Mouse (Mus musculus): ENCODE measurements around the gene Cd300ld.
"Not testable (repeated sequence)": the region's sequence is repeated elsewhere in the genome, so short reads cannot be mapped to it uniquely, and the experiment has no call there.

The Cd300ld gene

DNA sequence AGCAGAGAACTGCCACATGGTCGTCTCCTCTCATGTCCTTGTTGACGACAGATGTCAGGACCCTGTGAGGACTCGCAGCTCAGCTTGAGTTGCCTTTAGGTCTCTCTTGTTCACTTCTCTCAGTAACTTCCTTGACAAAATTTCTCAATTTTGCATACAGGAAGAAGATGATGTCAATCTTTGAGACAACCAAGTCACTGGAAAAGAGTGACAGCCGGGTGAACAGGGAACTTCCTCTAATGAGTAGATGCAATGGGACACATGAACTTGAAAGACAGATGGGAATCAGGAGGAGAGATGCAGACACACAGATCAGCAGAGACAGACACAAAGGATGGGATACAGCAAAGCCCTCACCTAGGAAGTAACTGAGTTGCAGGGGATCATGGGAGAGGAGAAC lies at the start of gene Cd300ld:
Cd300ld (minus strand) TSS at position 130 of the 400 bp plus-strand sequence.
- DNase-seq (ENCODE audit: extremely low read depth, insufficient read length, low spot score): no peak

DNA sequence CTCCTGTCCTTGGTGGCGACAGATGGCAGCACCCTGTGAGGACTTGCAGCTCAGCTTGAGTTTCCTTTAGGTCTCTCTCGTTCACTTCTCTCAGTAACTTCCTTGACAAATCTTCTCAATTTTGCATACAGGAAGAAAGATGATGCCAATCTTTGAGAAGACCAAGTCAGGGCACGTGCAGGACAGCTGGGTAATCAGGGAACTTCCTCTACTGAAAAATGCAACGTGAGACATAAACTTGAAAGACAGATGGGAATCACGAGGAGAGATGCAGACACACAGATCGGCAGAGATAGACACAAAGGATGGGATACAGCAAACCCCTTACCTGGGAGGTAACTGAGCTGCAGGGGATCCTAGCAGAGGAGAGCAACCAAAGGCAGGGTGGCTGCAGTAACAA lies 47.9 kb upstream of the Cd300ld start, which contains the start of gene Cd300ld5:
Cd300ld5 (minus strand) TSS at position 101 of the 400 bp plus-strand sequence.
- DNase-seq (ENCODE audit: extremely low read depth, insufficient read length, low spot score): not testable (repeated sequence)

DNA sequence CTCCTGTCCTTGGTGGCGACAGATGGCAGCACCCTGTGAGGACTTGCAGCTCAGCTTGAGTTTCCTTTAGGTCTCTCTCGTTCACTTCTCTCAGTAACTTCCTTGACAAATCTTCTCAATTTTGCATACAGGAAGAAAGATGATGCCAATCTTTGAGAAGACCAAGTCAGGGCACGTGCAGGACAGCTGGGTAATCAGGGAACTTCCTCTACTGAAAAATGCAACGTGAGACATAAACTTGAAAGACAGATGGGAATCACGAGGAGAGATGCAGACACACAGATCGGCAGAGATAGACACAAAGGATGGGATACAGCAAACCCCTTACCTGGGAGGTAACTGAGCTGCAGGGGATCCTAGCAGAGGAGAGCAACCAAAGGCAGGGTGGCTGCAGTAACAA lies 37.2 kb upstream of the Cd300ld start, which contains the start of gene Cd300ld4:
Cd300ld4 (minus strand) TSS at position 101 of the 400 bp plus-strand sequence.
- not testable (repeated sequence) for DNase-seq (ENCODE audit: extremely low read depth, insufficient read length, low spot score)

DNA sequence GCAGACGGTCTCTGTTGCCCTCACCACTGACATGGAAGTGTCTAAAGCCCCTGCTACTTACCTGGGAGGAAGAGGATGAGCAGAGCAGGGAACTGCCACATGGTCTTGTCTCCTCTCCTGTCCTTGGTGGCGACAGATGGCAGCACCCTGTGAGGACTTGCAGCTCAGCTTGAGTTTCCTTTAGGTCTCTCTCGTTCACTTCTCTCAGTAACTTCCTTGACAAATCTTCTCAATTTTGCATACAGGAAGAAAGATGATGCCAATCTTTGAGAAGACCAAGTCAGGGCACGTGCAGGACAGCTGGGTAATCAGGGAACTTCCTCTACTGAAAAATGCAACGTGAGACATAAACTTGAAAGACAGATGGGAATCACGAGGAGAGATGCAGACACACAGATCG lies 26.4 kb upstream of the Cd300ld start, which contains the start of gene Cd300ld2:
Cd300ld2 (minus strand) TSS at position 101 of the 400 bp plus-strand sequence.
- not testable (repeated sequence) for DNase-seq (ENCODE audit: extremely low read depth, insufficient read length, low spot score)

DNA sequence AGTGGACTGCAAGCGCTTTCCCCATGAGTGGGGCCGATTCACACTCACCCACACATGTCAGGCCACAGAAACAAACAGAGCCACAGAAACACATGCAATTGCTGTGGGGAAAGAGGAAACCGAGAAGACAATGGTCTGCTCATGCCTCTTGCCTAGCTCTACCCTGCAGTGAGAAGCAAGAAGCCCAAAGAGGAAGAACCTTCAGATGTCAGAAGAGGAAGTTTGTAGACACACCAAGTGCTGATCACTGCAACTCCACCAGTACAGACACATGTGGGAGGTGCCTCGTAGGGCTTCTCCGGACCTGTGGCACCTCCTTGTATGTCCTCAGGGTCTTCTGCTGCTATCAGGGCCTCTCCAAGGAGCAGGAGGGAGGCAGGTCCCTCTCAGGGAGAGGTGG lies 14.3 kb upstream of the Cd300ld start:
- DNase-seq (ENCODE audit: extremely low read depth, insufficient read length, low spot score): no peak

DNA sequence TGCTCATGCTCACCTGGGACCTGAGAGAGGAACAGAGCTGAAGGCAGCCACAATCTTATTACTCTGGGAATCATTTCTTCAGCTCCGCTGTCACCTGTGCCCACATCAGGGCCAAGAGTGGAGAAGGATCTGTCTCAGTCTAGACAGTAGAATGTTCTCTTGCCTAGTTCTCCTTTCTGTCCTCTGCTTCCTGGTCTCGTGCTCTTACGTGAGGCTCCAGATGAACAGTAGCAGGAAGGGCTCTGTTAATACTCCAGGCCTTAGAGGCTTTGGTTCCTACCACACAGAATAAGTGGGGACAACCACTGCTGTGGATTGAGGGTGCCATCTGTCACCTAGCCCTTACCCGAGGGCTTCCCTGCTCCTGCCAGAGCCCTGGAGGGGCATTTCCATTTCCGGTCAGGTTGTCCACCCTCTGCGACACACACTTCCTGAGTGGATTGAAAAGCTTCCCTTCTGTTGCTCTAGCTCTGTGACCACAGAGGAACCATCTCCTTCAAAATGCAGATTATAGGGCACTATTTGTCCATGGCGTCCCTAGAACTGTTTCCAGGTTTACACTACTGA lies 11.8 kb upstream of the Cd300ld start, which contains the start of gene Cd300c2:
Cd300c2 (minus strand) TSS at position 407 of the 567 bp plus-strand sequence.
- no peak for DNase-seq (ENCODE audit: extremely low read depth, insufficient read length, low spot score)

DNA sequence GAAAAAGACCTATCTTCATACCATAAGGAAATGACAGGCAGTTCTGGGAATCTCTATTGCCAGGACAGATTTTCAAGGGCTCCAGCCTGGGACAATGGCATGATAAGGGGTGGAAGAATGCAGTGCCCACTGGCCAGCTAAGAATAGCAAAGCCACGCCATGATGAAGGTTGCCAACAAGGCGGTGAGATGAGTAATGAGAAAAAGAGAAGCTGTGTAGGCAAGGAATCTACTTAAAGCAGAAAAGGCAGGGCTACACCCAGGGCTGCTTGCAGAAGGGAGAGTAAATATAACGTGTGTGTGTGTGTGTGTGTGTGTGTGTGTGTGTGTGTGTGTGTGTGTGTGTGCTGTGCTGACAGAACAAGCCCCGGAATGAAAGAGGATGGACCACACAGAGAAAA lies 7.9 kb downstream of the Cd300ld start:
- DNase-seq (ENCODE audit: extremely low read depth, insufficient read length, low spot score): peak; percentile 69

DNA sequence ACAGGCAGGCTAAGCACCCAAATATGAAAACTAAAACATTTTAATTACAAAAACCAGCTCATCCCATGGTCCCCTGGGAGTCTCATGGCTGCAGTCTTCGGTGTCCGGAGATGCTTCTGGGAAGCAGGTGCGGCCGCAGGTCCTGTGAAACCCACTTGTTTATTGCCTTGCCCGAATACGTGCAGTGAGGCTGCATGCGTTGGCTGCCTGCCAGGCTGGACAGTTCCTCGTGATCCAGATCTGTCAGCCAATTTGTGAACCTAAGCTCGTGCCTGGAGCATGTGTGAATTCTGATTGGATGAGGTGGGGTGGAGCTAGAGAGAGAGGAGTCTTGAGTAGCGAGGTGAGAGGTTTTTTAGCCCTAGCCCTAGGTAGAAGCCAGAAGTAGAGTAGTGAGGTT lies 17.0 kb downstream of the Cd300ld start:
- DNase-seq (ENCODE audit: extremely low read depth, insufficient read length, low spot score): no peak

DNA sequence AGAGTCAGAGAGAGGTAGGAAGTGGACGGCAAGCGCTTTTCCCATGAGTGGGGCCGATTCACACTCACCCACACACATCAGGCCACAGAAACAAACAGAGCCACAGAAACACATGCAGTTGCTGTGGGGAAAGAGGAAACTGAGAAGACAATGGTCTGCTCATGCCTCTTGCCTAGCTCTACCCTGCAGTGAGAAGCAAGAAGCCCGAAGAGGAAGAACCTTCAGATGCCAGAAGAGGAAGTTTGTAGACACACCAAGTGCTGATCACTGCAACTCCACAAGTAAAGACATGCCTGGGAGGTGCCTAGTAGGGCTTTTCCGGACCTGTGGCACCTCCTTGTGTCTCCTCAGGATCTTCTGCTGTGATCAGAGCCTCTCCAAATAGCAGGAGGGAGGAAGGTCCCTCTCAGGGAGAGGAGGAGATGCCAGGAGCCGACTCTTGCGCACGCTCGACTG lies 20.9 kb downstream of the Cd300ld start, which contains the start of gene Cd300c:
Cd300c (minus strand) TSS at position 406 of the 456 bp plus-strand sequence.
- no peak for DNase-seq (ENCODE audit: extremely low read depth, insufficient read length, low spot score)

DNA sequence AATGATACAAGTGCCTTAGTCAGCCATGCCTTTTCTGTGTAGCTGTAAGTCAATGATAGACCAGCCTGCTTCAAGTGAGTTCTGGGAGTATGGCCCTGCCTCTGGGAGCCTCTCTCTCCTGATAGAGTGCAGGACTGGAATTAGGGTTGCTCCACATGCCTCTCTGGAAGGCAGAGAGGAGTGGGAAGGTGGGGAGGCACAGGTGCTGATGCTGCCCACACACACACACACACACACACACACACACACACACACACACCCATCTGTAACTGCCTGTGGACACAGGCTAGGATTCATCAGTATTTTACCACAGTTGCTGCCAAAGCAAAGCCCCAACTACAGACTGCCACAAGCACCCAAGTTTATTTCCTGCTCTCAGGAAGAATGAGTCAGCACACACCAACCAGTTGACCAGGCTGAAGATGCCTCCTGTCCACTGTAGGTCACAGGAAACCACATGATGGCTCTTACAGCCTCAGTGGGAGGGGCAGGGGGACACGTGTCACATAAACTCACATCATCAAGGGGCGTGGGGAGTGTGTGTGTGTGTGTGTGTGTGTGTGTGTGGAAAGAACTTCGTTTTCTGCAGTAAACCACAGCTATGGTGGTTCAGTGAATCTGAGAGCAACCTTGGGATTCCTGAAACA lies 24.4 kb downstream of the Cd300ld start:
- DNase-seq (ENCODE audit: extremely low read depth, insufficient read length, low spot score): peak; percentile 86

DNA sequence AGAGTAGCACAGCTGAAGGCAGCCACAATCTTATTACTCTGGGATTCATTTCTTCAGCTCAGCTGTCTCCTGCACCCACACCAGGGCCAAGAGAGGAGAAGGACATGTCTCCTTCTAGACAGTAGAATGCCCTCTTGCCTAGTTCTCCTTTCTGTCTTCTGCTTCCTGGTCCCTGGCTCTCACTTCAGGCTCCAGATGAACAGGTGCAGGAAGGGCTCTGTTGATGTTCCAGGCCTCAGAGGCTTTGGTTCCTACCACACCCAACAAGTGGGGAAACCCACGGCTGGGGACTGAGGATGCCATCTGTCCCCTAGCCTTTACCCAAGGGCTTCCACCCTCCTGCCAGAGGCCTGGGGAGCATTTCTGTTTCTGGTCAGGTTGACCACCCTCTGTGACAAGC lies 29.4 kb downstream of the Cd300ld start:
- DNase-seq (ENCODE audit: extremely low read depth, insufficient read length, low spot score): no peak

DNA sequence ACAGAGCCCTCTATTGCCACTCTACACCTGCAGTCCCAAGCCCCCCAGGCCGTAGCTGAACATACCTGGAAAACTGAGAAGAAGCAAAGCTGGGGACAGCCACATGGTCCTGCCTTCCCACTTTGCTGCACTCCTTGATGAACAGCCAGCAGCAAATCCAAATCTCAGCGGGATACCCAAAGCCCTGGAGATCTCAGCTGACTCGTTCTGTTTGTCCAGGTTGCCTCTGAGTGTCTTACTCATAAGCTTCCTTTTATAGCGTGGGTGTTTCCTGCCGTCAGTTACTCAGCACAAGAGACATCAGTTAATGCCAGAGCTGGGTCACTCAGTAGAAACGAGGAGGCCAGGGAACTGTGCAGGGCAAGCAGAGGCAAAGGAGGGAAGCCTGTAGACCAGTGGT lies 55.6 kb downstream of the Cd300ld start, which contains the start of gene Cd300lb:
Cd300lb (minus strand) TSS at position 243 of the 400 bp plus-strand sequence.
- no peak for DNase-seq (ENCODE audit: extremely low read depth, insufficient read length, low spot score)

DNA sequence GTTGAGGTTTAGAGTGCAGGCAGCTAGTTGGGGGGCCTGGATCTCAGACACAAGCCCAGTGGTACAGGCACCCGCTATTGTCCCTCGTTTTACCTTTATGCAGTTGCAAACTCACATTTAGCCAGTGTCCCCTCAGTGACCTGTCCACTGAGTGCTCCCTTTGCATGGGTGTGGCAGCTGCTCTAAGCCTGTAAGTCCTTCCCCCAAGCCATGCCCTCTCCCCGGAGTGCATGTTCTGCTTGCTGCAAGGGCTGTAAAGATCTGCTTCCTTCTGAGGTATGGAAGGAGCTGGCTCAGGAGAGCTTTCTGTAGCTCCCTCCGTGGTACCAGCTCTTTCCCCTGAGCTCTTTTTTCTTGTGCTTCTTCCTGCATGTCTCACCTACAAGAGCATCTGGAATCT lies 56.1 kb downstream of the Cd300ld start:
- peak; percentile 25 for DNase-seq (ENCODE audit: extremely low read depth, insufficient read length, low spot score)
